Mouse (Mus musculus) forebrain, embryonic 15.5 days (tissue): Measurements from ENCODE around the gene Tespa1. TPM values are rescaled to one million over a fixed set of nuclear protein-coding genes. Genes with fewer than 3 reads are reported as not detected.
A peak's percentile ranks its signal among the peaks of the same experiment; 100 is the strongest.
"Not testable (repeated sequence)": the region's sequence is repeated elsewhere in the genome, so short reads cannot be mapped to it uniquely, and the experiment has no call there.

Source experiments
- ATAC-seq: fragments of 200-750 bp; cut with Nextera tagmentation; replicated peaks from 2 replicates; pipeline ENCODE4 v1.8.0; 2017; ENCODE audit warnings: mild to moderate bottlenecking, moderate TSS enrichment, moderate library complexity
- H3K27ac ChIP-seq: fragments of 300-500 bp; sonication (generic); replicated peaks from 2 replicates; pipeline ENCODE4 v1.5.1; 2015; ENCODE audit warnings: mild to moderate bottlenecking, inconsistent platforms
- H3K27me3 ChIP-seq: fragments of 300-500 bp; sonication (generic); 2 replicates; pipeline ENCODE4 v1.6.1; 2015; ENCODE audit warnings: inconsistent platforms
- H3K36me3 ChIP-seq: fragments of 300-500 bp; sonication (generic); 2 replicates; pipeline ENCODE4 v1.6.1; 2015; ENCODE audit warnings: mild to moderate bottlenecking, inconsistent platforms
- H3K4me1 ChIP-seq: fragments of 300-500 bp; sonication (generic); 2 replicates; pipeline ENCODE4 v1.6.1; 2015; ENCODE audit warnings: inconsistent platforms
- H3K4me2 ChIP-seq: fragments of 300-500 bp; sonication (generic); replicated peaks from 2 replicates; pipeline ENCODE4 v1.6.1; 2015; ENCODE audit warnings: mild to moderate bottlenecking, inconsistent platforms
- H3K4me3 ChIP-seq: fragments of 300-500 bp; sonication (generic); 2 replicates; pipeline ENCODE4 v1.5.1; 2015; ENCODE audit warnings: mild to moderate bottlenecking, inconsistent platforms
- H3K9ac ChIP-seq: fragments of 300-500 bp; sonication (generic); replicated peaks from 2 replicates; pipeline ENCODE4 v1.6.1; 2015; ENCODE audit warnings: mild to moderate bottlenecking, inconsistent platforms
- H3K9me3 ChIP-seq: fragments of 300-500 bp; sonication (generic); 2 replicates; pipeline ENCODE4 v1.6.1; 2016; ENCODE audit warnings: inconsistent platforms
- WGBS: fragments of 180-500 bp; shearing (Covaris S2); methylation state at CpG from one replicate; pipeline ENCODE4 v1.1.7; 2015; ENCODE audit warnings: mixed read lengths; 5-methylcytosine and 5-hydroxymethylcytosine counted together
- polyA plus RNA-seq: library from polyadenylated mRNA; unstranded; fragments of >200 nt; fragmentation: Nextera tagmentation; extraction: Ambion mirVana; gene quantifications from 2 replicates; pipeline ENCODE4 v1.2.1, GENCODE M21; 2015

The Tespa1 gene
- polyA plus RNA-seq, 1 experiment from 2014 or later, result not detected

GRCm38 (mm10) chr10:130314110-130314829 lies 8.4 kb upstream of the Tespa1 start:
- no peak overlapping the region for H3K27ac ChIP-seq
- no peaks in the 10 kb centered on the region for H3K4me1 ChIP-seq
- no peak overlapping the region for H3K4me2 ChIP-seq
- H3K36me3 ChIP-seq, result no peaks in the 10 kb centered on the region
- ATAC-seq, result peak; percentile 29; the same call in 1 of the 2 replicates
- no peaks in the 10 kb centered on the region for H3K9me3 ChIP-seq
- no peaks in the 10 kb centered on the region for H3K27me3 ChIP-seq
- no peak overlapping the region for H3K9ac ChIP-seq
- no peak overlapping the region for H3K4me3 ChIP-seq
- WGBS, result 81% methylated on average over 2 of the region's 2 CpGs

DNA sequence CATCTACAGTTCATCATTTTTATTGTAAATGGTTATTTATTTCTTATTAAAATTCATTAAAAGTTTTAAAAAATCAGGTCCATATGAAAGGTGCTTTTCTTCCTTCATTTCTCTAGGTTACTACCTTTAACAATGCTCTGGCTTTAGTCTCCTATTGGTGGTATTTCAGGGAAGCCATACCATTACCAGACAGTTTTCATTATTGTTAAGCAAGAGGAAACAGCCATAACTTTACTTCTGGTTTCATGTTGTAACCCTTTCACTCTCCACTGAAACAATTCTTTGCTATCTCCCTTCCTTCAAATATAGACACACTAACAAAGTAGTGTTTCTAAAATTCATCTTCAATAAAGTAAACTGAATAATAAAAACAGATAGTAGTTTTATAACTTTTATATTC lies 6.8 kb upstream of the Tespa1 start:
- H3K36me3 ChIP-seq, result no peaks in the 10 kb centered on the region
- H3K4me3 ChIP-seq, result no peak overlapping the region
- H3K27ac ChIP-seq, result no peak overlapping the region
- no peaks in the 10 kb centered on the region for H3K27me3 ChIP-seq
- no peak for ATAC-seq
- no peaks in the 10 kb centered on the region for H3K9me3 ChIP-seq
- H3K4me1 ChIP-seq, result no peaks in the 10 kb centered on the region
- no peak overlapping the region for H3K4me2 ChIP-seq
- H3K9ac ChIP-seq, result no peak overlapping the region

DNA sequence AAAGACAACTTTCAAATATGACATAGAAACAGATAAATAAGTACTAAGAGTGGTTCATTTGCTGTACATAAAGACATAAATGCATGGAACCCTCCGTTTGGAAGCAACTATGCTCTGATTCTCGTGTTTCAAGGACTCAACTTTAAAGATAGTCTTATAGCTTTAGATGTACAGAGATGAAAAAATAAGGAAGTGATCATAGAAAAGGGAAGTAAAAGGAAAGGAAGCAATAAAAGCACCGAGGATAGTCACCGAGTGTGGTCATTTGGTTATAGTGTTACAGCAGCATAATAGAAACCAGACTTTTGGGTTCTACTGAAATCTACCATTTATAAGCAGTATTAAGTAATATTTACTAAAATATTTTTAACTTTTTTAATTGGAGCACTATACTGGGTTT lies 4.0 kb upstream of the Tespa1 start:
- ATAC-seq, result no peak
- no peak overlapping the region for H3K27ac ChIP-seq
- H3K4me2 ChIP-seq, result no peak overlapping the region
- no peaks in the 10 kb centered on the region for H3K36me3 ChIP-seq
- 84% methylated on average over 4 of the region's 4 CpGs for WGBS
- no peaks in the 10 kb centered on the region for H3K27me3 ChIP-seq
- no peak overlapping the region for H3K4me3 ChIP-seq
- H3K4me1 ChIP-seq, result no peaks in the 10 kb centered on the region
- no peak overlapping the region for H3K9ac ChIP-seq
- H3K9me3 ChIP-seq, result no peaks in the 10 kb centered on the region

GRCm38 (mm10) chr10:130320715-130321114 lies 2.0 kb upstream of the Tespa1 start:
- no peak for ATAC-seq
- no peak overlapping the region for H3K4me3 ChIP-seq
- no peaks in the 10 kb centered on the region for H3K36me3 ChIP-seq
- H3K27ac ChIP-seq, result no peak overlapping the region
- H3K4me1 ChIP-seq, result no peaks in the 10 kb centered on the region
- H3K9ac ChIP-seq, result no peak overlapping the region
- WGBS, result 96% methylated on average over 2 of the region's 2 CpGs
- H3K27me3 ChIP-seq, result no peaks in the 10 kb centered on the region
- H3K9me3 ChIP-seq, result no peaks in the 10 kb centered on the region
- H3K4me2 ChIP-seq, result no peak overlapping the region

DNA sequence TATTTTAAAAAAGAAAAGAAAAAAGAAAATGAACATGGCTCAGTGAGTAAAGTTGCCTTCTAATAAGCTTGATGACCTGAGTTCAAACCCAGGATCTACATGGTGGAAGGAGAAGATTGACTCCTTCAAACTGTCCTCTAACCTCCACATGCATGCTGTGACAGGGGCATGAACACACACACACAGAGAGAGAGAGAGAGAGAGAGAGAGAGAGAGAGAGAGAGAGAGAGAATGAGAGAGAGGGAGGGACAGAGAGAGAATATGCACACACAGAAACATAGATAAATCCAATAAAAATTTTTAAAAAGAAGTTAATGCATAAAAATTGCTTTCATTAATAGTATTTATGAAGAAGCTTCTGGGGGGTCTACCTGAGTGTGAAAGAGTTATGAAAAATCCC lies 608 bp upstream of the Tespa1 start:
- no peaks in the 10 kb centered on the region for H3K9me3 ChIP-seq
- no peak overlapping the region for H3K4me2 ChIP-seq
- no peaks in the 10 kb centered on the region for H3K36me3 ChIP-seq
- H3K4me3 ChIP-seq, result no peak overlapping the region
- H3K9ac ChIP-seq, result no peak overlapping the region
- H3K27ac ChIP-seq, result no peak overlapping the region
- no peaks in the 10 kb centered on the region for H3K27me3 ChIP-seq
- no peaks in the 10 kb centered on the region for H3K4me1 ChIP-seq
- no peak for ATAC-seq

GRCm38 (mm10) chr10:130324243-130324642 lies 1.6 kb downstream of the Tespa1 start:
- 90% methylated on average over 4 of the region's 4 CpGs for WGBS
- Histone ChIP-seq H3K4me1 (no peaks in the 10 kb centered on the region), H3K4me3 (no peak overlapping the region), H3K4me2 (no peak overlapping the region), H3K9me3 (no peaks in the 10 kb centered on the region), H3K9ac (no peak overlapping the region), H3K27me3 (no peaks in the 10 kb centered on the region), H3K36me3 (no peaks in the 10 kb centered on the region), H3K27ac (no peak overlapping the region)
- ATAC-seq, result no peak

- no peak overlapping the region for H3K4me2 ChIP-seq
- H3K27me3 ChIP-seq, result no peaks in the 10 kb centered on the region
- H3K36me3 ChIP-seq, result no peaks in the 10 kb centered on the region
- WGBS, result 97% methylated on average over 1 of the region's 1 CpGs
- no peak overlapping the region for H3K27ac ChIP-seq
- no peaks in the 10 kb centered on the region for H3K9me3 ChIP-seq
- H3K9ac ChIP-seq, result no peak overlapping the region
- no peak for ATAC-seq
- no peak overlapping the region for H3K4me3 ChIP-seq
- H3K4me1 ChIP-seq, result no peaks in the 10 kb centered on the region
These were observed 8.0 kb downstream of the Tespa1 start for GRCm38 (mm10) chr10:130330711-130331110.

DNA sequence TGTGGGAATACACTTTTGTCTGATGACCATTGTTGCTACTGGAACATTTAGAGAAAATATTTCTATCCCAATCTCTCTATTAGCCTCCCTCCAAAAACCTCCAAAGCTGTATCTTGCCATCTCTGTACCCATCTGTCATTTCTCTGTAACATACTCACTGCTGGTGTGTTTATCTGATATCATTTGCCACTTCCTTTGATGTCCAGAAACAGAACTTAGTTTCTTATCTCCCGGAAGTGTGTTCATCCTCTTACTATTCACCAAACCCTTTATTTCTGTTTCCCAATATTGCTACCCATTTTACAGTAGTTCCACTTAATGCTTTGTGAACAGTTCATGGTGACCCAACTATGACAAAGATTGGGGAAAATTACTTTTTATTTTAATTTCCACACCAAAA lies 13.7 kb downstream of the Tespa1 start:
- Histone ChIP-seq H3K4me2 (no peak overlapping the region), H3K9ac (no peak overlapping the region), H3K9me3 (no peaks in the 10 kb centered on the region), H3K4me1 (no peaks in the 10 kb centered on the region), H3K27ac (no peak overlapping the region), H3K27me3 (no peaks in the 10 kb centered on the region), H3K4me3 (no peak overlapping the region), H3K36me3 (no peaks in the 10 kb centered on the region)
- ATAC-seq, result no peak
- whole genome bisulfite sequencing, result 94% methylated on average over 1 of the region's 1 CpGs

DNA sequence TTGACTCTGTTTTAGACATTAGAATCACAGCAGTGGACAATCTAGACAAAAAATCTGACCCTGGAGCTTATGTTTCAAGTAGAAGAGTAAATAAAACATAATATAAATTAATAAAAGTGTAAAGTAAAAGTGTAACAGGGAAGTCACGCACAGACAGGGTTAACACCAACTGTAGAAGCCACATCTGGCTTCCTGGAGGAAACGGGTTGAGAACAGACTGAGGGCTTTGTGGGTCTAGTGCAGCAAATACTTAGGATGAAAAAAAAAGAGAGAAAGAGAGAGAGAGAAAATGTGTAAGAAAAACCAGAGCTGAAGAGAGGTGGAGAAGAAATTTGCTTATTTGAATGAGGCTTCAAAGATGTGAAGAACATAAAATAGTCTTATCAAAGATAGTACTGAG lies 14.9 kb downstream of the Tespa1 start:
- no peaks in the 10 kb centered on the region for H3K36me3 ChIP-seq
- H3K9me3 ChIP-seq, result no peaks in the 10 kb centered on the region
- WGBS, result 77% methylated on average over 2 of the region's 2 CpGs
- no peaks in the 10 kb centered on the region for H3K27me3 ChIP-seq
- H3K9ac ChIP-seq, result no peak overlapping the region
- H3K4me3 ChIP-seq, result no peak overlapping the region
- ATAC-seq, result no peak
- H3K4me1 ChIP-seq, result no peaks in the 10 kb centered on the region
- no peak overlapping the region for H3K4me2 ChIP-seq
- no peak overlapping the region for H3K27ac ChIP-seq

- H3K4me1 ChIP-seq, ATAC-seq, H3K9ac ChIP-seq, H3K4me3 ChIP-seq, H3K27ac ChIP-seq, H3K4me2 ChIP-seq, H3K9me3 ChIP-seq, H3K27me3 ChIP-seq, H3K36me3 ChIP-seq: not testable (repeated sequence)
- 92% methylated on average over 4 of the region's 4 CpGs for WGBS
These were observed 17.4 kb downstream of the Tespa1 start for GRCm38 (mm10) chr10:130340050-130340449.

GRCm38 (mm10) chr10:130344056-130344455 lies 21.4 kb downstream of the Tespa1 start:
- Histone ChIP-seq H3K4me1 (no peaks in the 10 kb centered on the region), H3K9me3 (no peaks in the 10 kb centered on the region)
- 96% methylated on average over 1 of the region's 1 CpGs for WGBS

DNA sequence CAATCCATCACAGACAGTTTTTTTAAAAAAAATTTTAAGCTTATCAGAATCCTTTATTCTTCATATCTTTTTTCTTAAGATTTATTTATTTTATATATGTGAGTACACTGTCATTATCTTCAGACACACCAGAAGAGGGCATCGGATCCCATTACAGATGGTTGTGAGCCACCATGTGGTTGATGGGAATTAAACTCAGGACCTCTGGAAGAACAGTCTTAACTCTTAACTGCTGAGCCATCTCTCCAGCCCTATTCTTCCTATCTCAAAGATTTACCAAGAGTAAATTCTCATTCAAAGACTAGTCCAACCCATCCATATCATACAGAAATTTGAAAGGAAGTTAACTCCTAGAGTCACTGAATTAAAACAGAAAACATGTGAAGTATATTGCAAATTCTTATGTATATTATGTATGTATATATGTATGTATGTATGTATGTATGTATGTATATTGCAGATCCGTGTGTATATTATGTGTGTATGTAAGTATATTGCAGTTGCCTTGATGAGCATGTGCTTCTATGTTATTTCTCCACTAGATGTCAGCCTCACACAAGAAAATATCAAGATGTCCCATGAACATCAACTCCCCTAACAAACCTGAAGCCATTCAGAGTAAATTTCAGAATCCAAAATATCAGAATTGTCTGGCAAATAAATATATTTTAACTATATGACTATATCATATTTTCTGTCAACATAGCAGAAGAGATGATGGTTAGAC lies 40.9 kb downstream of the Tespa1 start:
- H3K4me3 ChIP-seq, result no peak overlapping the region
- H3K4me1 ChIP-seq, result no peaks in the 10 kb centered on the region
- no peaks in the 10 kb centered on the region for H3K9me3 ChIP-seq
- no peak overlapping the region for H3K27ac ChIP-seq
- H3K36me3 ChIP-seq, result no peaks in the 10 kb centered on the region
- 54% methylated on average over 2 of the region's 2 CpGs for WGBS
- H3K4me2 ChIP-seq, result no peak overlapping the region
- H3K27me3 ChIP-seq, result no peaks in the 10 kb centered on the region
- peak; percentile 92 for ATAC-seq
- H3K9ac ChIP-seq, result no peak overlapping the region

More at GRCm38 (mm10) chr10:130344056-130344455, 21.4 kb downstream of the Tespa1 start:
- ATAC-seq, result no peak
- H3K36me3 ChIP-seq, result no peaks in the 10 kb centered on the region
- no peak overlapping the region for H3K4me3 ChIP-seq
- no peak overlapping the region for H3K4me2 ChIP-seq
- no peak overlapping the region for H3K9ac ChIP-seq
- H3K27ac ChIP-seq, result no peak overlapping the region
- no peaks in the 10 kb centered on the region for H3K27me3 ChIP-seq

GRCm38 (mm10) chr10:130364766-130365165 lies 42.1 kb downstream of the Tespa1 start:
- no peaks in the 10 kb centered on the region for H3K4me1 ChIP-seq
- no peak for ATAC-seq

More at GRCm38 (mm10) chr10:130364766-130365165, 42.1 kb downstream of the Tespa1 start:
- no peak overlapping the region for H3K9ac ChIP-seq
- no peak overlapping the region for H3K4me3 ChIP-seq
- no peak overlapping the region for H3K4me2 ChIP-seq
- H3K9me3 ChIP-seq, result no peaks in the 10 kb centered on the region
- no peak overlapping the region for H3K27ac ChIP-seq
- no peaks in the 10 kb centered on the region for H3K27me3 ChIP-seq
- H3K36me3 ChIP-seq, result no peaks in the 10 kb centered on the region
